In the genomic region with DNA sequence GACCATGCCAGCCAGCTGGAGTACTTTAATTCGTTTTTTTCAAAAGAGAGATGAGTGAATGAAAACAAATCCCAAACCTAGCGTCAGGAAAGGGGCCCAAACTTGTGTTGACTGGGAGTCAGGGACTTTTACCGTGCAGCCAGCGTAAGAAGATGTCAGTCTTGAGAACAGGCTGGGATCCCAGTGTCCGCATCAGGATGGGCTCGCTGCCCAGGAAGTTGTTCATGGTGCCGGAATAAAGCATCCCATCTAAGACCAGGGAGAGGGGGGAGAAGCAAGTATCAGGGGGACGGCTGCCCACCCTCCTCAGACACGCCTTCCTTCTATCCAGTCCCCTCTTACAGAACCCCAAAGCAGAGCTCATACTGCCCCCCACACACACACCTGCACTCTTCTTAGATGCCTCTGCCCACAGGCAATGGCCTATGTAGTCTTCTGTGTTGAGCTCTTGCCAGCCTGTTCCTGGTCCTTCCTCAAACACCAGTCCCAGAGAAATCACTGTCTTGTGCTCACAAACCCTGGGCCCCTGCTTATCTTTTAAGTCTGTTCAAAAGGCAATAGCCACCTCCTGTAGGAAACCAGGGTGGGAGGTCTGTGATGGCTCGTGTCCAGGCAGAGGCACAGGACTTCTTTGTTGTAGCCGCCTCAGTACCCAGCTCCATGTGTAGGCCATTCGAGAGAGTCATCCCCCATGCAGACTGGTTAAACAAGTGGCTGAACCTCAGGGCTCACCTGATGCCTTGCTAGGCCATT, we compare ENCODE assay signal across 17 mouse cellular contexts. TPM values are rescaled to one million over a fixed set of nuclear protein-coding genes. Genes with fewer than 3 reads are reported as not detected.
DNase-seq lines count a peak whose midpoint lies in the region; ATAC-seq lines count a peak whose summit lies in the region.
"Had no signal": no experiment of that assay in that cellular context is flagged by ENCODE, and none has a peak within 500 bp of the region (broad histone marks: within the 10 kb centered on the region; RNA-seq: fewer than 3 reads in every experiment).

No protein-coding gene starts in this region.

- 0 out of 2 replicates have a peak overlapping the region, but pooled peaks have one; percentile 8 for H3K9ac ChIP-seq in hindbrain, embryonic 13.5 days
- no peak overlapping the region for H3K9ac ChIP-seq in hindbrain, embryonic 11.5 days (ENCODE audit: low read depth, low read length)
- H3K9ac ChIP-seq in limb, embryonic 13.5 days = no peak overlapping the region
- H3K9ac ChIP-seq in neural tube, embryonic 15.5 days (replicated peaks) = no peak overlapping the region
- H3K9ac ChIP-seq: liver, embryonic 15.5 days; stomach, embryonic 15.5 days had no signal

- ATAC-seq in hindbrain, embryonic 13.5 days (ENCODE audit: low FRiP score) = no peak
- no peak for ATAC-seq in hindbrain, embryonic 11.5 days (ENCODE audit: low FRiP score)
- ATAC-seq in limb, embryonic 13.5 days (ENCODE audit: low FRiP score, low read depth) = no peak
- ATAC-seq in neural tube, embryonic 15.5 days (ENCODE audit: low FRiP score) = no peak

- no peak overlapping the region for H3K4me3 ChIP-seq in hindbrain, embryonic 13.5 days
- no peak overlapping the region for H3K4me3 ChIP-seq in hindbrain, embryonic 11.5 days (ENCODE audit: low read depth, low read length)
- H3K4me3 ChIP-seq in limb, embryonic 13.5 days = no peak overlapping the region
- H3K4me3 ChIP-seq in neural tube, embryonic 15.5 days (replicated peaks) = no peak overlapping the region
- H3K4me3 ChIP-seq: liver, embryonic 15.5 days had no signal

- peaks cover 19% of the 10 kb centered on the region; the same call in 1 of the 2 replicates for H3K4me1 ChIP-seq in hindbrain, embryonic 13.5 days (replicated peaks)
- H3K4me1 ChIP-seq in hindbrain, embryonic 11.5 days (replicated peaks; ENCODE audit: control insufficient read depth, insufficient read depth, low read length) = no peaks in the 10 kb centered on the region
- peaks cover 17% of the 10 kb centered on the region for H3K4me1 ChIP-seq in limb, embryonic 13.5 days
- peaks cover 7% of the 10 kb centered on the region; the same call in 1 of the 2 replicates for H3K4me1 ChIP-seq in neural tube, embryonic 15.5 days

- H3K9me3 ChIP-seq in hindbrain, embryonic 13.5 days = no peaks in the 10 kb centered on the region
- no peaks in the 10 kb centered on the region for H3K9me3 ChIP-seq in hindbrain, embryonic 11.5 days (ENCODE audit: control insufficient read depth, low read length)
- no peaks in the 10 kb centered on the region for H3K9me3 ChIP-seq in limb, embryonic 13.5 days
- H3K9me3 ChIP-seq in neural tube, embryonic 15.5 days (replicated peaks) = no peaks in the 10 kb centered on the region
- H3K9me3 ChIP-seq: embryonic facial prominence, embryonic 12.5 days; limb, embryonic 15.5 days; liver, embryonic 15.5 days; stomach, embryonic 15.5 days had no signal

- no peak overlapping the region for H3K27ac ChIP-seq in hindbrain, embryonic 13.5 days
- H3K27ac ChIP-seq in hindbrain, embryonic 11.5 days (ENCODE audit: low read depth, low read length) = no peak overlapping the region
- no peak overlapping the region; the same call in 1 of the 2 replicates for H3K27ac ChIP-seq in limb, embryonic 13.5 days
- no peak overlapping the region for H3K27ac ChIP-seq in neural tube, embryonic 15.5 days (replicated peaks)
- H3K27ac ChIP-seq: embryonic facial prominence, embryonic 12.5 days; liver, embryonic 15.5 days; macrophage; stomach, embryonic 15.5 days had no signal

- H3K4me2 ChIP-seq in hindbrain, embryonic 13.5 days = no peak overlapping the region
- no peak overlapping the region for H3K4me2 ChIP-seq in hindbrain, embryonic 11.5 days (replicated peaks; ENCODE audit: low read depth, low read length)
- H3K4me2 ChIP-seq in limb, embryonic 13.5 days (replicated peaks) = peak overlapping the region; percentile 59; the same call in 1 of the 2 replicates
- no peak overlapping the region for H3K4me2 ChIP-seq in neural tube, embryonic 15.5 days
- H3K4me2 ChIP-seq: liver, embryonic 15.5 days had no signal

- peaks cover 29% of the 10 kb centered on the region for H3K27me3 ChIP-seq in hindbrain, embryonic 13.5 days
- H3K27me3 ChIP-seq in hindbrain, embryonic 11.5 days (ENCODE audit: control insufficient read depth, insufficient read depth, low read length) = peaks cover 2% of the 10 kb centered on the region; the same call in 1 of the 2 replicates
- H3K27me3 ChIP-seq in limb, embryonic 13.5 days = 0 out of 2 replicates have a peak, but pooled peaks cover 7% of the 10 kb centered on the region
- 0 out of 2 replicates have a peak, but pooled peaks cover 3% of the 10 kb centered on the region for H3K27me3 ChIP-seq in neural tube, embryonic 15.5 days (replicated peaks)
- H3K27me3 ChIP-seq: embryonic facial prominence, embryonic 12.5 days; limb, embryonic 15.5 days; stomach, embryonic 15.5 days had no signal

- peaks cover 88% of the 10 kb centered on the region for H3K36me3 ChIP-seq in hindbrain, embryonic 13.5 days
- no peaks in the 10 kb centered on the region for H3K36me3 ChIP-seq in hindbrain, embryonic 11.5 days (ENCODE audit: control insufficient read depth, insufficient read depth, low read length)
- H3K36me3 ChIP-seq in limb, embryonic 13.5 days = no peaks in the 10 kb centered on the region
- H3K36me3 ChIP-seq in neural tube, embryonic 15.5 days = peaks cover 57% of the 10 kb centered on the region
- H3K36me3 ChIP-seq: embryonic facial prominence, embryonic 12.5 days; limb, embryonic 15.5 days; stomach, embryonic 15.5 days had no signal

- 78% methylated on average over 12 of the region's 12 CpGs for WGBS in hindbrain, embryonic 13.5 days
- WGBS in hindbrain, embryonic 11.5 days = 83% methylated on average over 12 of the region's 12 CpGs
- WGBS in limb, embryonic 13.5 days = 79% methylated on average over 12 of the region's 12 CpGs
- 72% methylated on average over 12 of the region's 12 CpGs for WGBS in neural tube, embryonic 15.5 days

- no peak for DNase-seq in hindbrain, embryonic 11.5 days (ENCODE audit: low spot score)
- DNase-seq in urinary bladder, postnatal 14 days (ENCODE audit: low spot score) = peak; percentile 39
- no peak for DNase-seq in urinary bladder, adult 2 months (ENCODE audit: low spot score)
- no peak for DNase-seq in cerebellum, adult 11-12 months
- DNase-seq in adrenal gland, postnatal 36 days = no peak
- DNase-seq: heart, postnatal 36 days; kidney, adult 9 months; kidney, postnatal 25 days; layer of hippocampus, adult 9-11 months had no signal

RNA-seq across cellular contexts. Expression of a gene that starts 10.4 kb away (rescaled TPM):
- 25.5 and 27.4 TPM in 2 replicates for polyA plus RNA-seq in hindbrain, embryonic 13.5 days (2015; fragmentation: Nextera tagmentation; extraction: Ambion mirVana)
- 5.7 and 7.8 TPM in 2 replicates for polyA plus RNA-seq in hindbrain, embryonic 11.5 days (2014; fragmentation: Nextera tagmentation; extraction: Ambion mirVana)
- polyA plus RNA-seq in urinary bladder, adult 2 months (2012; rRNA removed) = 63.2 and 63.3 TPM in 2 replicates
- 7.9 and 9.9 TPM in 2 replicates for polyA plus RNA-seq in limb, embryonic 13.5 days (2015; fragmentation: Nextera tagmentation; extraction: Ambion mirVana)
- polyA plus RNA-seq in neural tube, embryonic 15.5 days (2015; fragmentation: Nextera tagmentation; extraction: Ambion mirVana) = 28.2 and 28.8 TPM in 2 replicates
- 10 to 100 TPM in 1 of 2 experiments, 1 to 10 TPM in 1; 8.9 to 12.6 TPM for total RNA-seq in adrenal gland, postnatal 36 days (2021)

RNA-seq across cellular contexts. Expression of a gene that starts 25.6 kb away (rescaled TPM):
- polyA plus RNA-seq in hindbrain, embryonic 13.5 days (2015; fragmentation: Nextera tagmentation; extraction: Ambion mirVana) = 32.5 and 32.8 TPM in 2 replicates
- polyA plus RNA-seq in hindbrain, embryonic 11.5 days (2014; fragmentation: Nextera tagmentation; extraction: Ambion mirVana) = 22.1 and 23.7 TPM in 2 replicates
- 18.7 and 19.8 TPM in 2 replicates for polyA plus RNA-seq in urinary bladder, adult 2 months (2012; rRNA removed)
- polyA plus RNA-seq in limb, embryonic 13.5 days (2015; fragmentation: Nextera tagmentation; extraction: Ambion mirVana) = 17.3 and 18.3 TPM in 2 replicates
- polyA plus RNA-seq in neural tube, embryonic 15.5 days (2015; fragmentation: Nextera tagmentation; extraction: Ambion mirVana) = 33.6 and 36.4 TPM in 2 replicates
- 10 to 100 TPM; 47.2 to 48.1 TPM for total RNA-seq in adrenal gland, postnatal 36 days (2021)

RNA-seq across cellular contexts. Expression of a gene that starts 40.4 kb away (rescaled TPM):
- 36.9 and 37.8 TPM in 2 replicates for polyA plus RNA-seq in hindbrain, embryonic 13.5 days (2015; fragmentation: Nextera tagmentation; extraction: Ambion mirVana)
- 108 and 109 TPM in 2 replicates for polyA plus RNA-seq in hindbrain, embryonic 11.5 days (2014; fragmentation: Nextera tagmentation; extraction: Ambion mirVana)
- polyA plus RNA-seq in urinary bladder, adult 2 months (2012; rRNA removed) = 25.4 and 27.2 TPM in 2 replicates
- 125 and 127 TPM in 2 replicates for polyA plus RNA-seq in limb, embryonic 13.5 days (2015; fragmentation: Nextera tagmentation; extraction: Ambion mirVana)
- polyA plus RNA-seq in neural tube, embryonic 15.5 days (2015; fragmentation: Nextera tagmentation; extraction: Ambion mirVana) = 25.8 and 52.7 TPM in 2 replicates
- total RNA-seq in adrenal gland, postnatal 36 days (2021) = 10 to 100 TPM; 29.4 to 43.1 TPM

RNA-seq across cellular contexts. Expression of a gene that starts 59.2 kb away (rescaled TPM):
- polyA plus RNA-seq in hindbrain, embryonic 13.5 days (2015; fragmentation: Nextera tagmentation; extraction: Ambion mirVana) = 31.9 and 35.0 TPM in 2 replicates
- polyA plus RNA-seq in hindbrain, embryonic 11.5 days (2014; fragmentation: Nextera tagmentation; extraction: Ambion mirVana) = 22.5 and 22.8 TPM in 2 replicates
- 171 and 182 TPM in 2 replicates for polyA plus RNA-seq in urinary bladder, adult 2 months (2012; rRNA removed)
- polyA plus RNA-seq in limb, embryonic 13.5 days (2015; fragmentation: Nextera tagmentation; extraction: Ambion mirVana) = 174 and 183 TPM in 2 replicates
- 70.3 and 78.7 TPM in 2 replicates for polyA plus RNA-seq in neural tube, embryonic 15.5 days (2015; fragmentation: Nextera tagmentation; extraction: Ambion mirVana)
- 100 to 1,000 TPM; 109 to 141 TPM for total RNA-seq in adrenal gland, postnatal 36 days (2021)
